Mouse (Mus musculus): ENCODE data around the gene Rufy1. TPM values are rescaled to one million over a fixed set of nuclear protein-coding genes. Genes with fewer than 3 reads are reported as not detected.
A peak's percentile ranks its signal among the peaks of the same experiment; 100 is the strongest.

Gene Rufy1
- polyA plus RNA-seq, 1 experiment, result 19.5 TPM

- H3K27ac ChIP-seq (replicated peaks; ENCODE audit: low read depth, low read length), result no peak overlapping the region
These were observed 71.7 kb downstream of the Rufy1 start for GRCm38 (mm10) chr11:50358950-50359861.

GRCm38 (mm10) chr11:50355395-50355794 lies 75.5 kb downstream of the Rufy1 start:
- Histone ChIP-seq H3K4me3 (ENCODE audit: insufficient read depth, low read depth, low read length) (no peak overlapping the region), H3K4me1 (ENCODE audit: control insufficient read depth, insufficient read depth, insufficient read length, low read length) (peaks cover 2% of the 10 kb centered on the region; the same call in 1 of the 2 replicates), H3K27ac (replicated peaks; ENCODE audit: low read depth, low read length) (no peak overlapping the region)

More at GRCm38 (mm10) chr11:50358950-50359861, 71.7 kb downstream of the Rufy1 start:
- H3K4me3 ChIP-seq (ENCODE audit: insufficient read depth, low read depth, low read length), result peak overlapping the region; percentile 80
- H3K4me1 ChIP-seq (ENCODE audit: control insufficient read depth, insufficient read depth, insufficient read length, low read length), result peaks cover 2% of the 10 kb centered on the region; the same call in 1 of the 2 replicates

DNA sequence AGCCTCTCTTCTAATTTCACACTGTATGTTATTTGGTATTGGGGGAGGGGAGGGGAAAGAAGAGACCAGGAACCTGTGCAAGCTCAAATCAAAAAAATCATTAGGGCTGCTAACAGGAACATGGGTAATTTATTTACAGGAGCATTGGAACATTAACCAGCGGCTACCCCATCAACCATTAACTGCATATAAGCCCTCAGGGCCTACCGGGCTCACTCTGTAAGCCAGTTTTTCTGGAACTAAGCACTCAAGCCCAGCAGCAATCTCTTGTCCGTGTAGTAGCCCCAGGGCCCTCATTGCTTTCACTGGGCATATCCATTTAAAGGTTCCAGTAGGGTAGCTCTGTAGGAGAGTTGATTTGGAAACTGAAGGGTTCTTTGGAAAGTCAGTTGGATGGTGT lies 76.1 kb downstream of the Rufy1 start:
- Histone ChIP-seq H3K27ac (replicated peaks; ENCODE audit: low read depth, low read length) (no peak overlapping the region), H3K4me3 (ENCODE audit: insufficient read depth, low read depth, low read length) (no peak overlapping the region), H3K4me1 (ENCODE audit: control insufficient read depth, insufficient read depth, insufficient read length, low read length) (peaks cover 2% of the 10 kb centered on the region; the same call in 1 of the 2 replicates)

GRCm38 (mm10) chr11:50354162-50354561 lies 76.8 kb downstream of the Rufy1 start, which contains the start of gene Cby3:
TSS of gene Cby3 (plus strand) at chr11:50354462.
- Histone ChIP-seq H3K27ac (replicated peaks; ENCODE audit: low read depth, low read length) (no peak within 1 kb of the TSS), H3K4me3 (ENCODE audit: insufficient read depth, low read depth, low read length) (no peak within 1 kb of the TSS), H3K4me1 (ENCODE audit: control insufficient read depth, insufficient read depth, insufficient read length, low read length) (peaks cover 2% of the 10 kb centered on the region; the same call in 1 of the 2 replicates)

GRCm38 (mm10) chr11:50352177-50352576 lies 78.7 kb downstream of the Rufy1 start:
- Histone ChIP-seq H3K4me1 (ENCODE audit: control insufficient read depth, insufficient read depth, insufficient read length, low read length) (no peaks in the 10 kb centered on the region), H3K4me3 (ENCODE audit: insufficient read depth, low read depth, low read length) (no peak overlapping the region), H3K27ac (replicated peaks; ENCODE audit: low read depth, low read length) (no peak overlapping the region)

DNA sequence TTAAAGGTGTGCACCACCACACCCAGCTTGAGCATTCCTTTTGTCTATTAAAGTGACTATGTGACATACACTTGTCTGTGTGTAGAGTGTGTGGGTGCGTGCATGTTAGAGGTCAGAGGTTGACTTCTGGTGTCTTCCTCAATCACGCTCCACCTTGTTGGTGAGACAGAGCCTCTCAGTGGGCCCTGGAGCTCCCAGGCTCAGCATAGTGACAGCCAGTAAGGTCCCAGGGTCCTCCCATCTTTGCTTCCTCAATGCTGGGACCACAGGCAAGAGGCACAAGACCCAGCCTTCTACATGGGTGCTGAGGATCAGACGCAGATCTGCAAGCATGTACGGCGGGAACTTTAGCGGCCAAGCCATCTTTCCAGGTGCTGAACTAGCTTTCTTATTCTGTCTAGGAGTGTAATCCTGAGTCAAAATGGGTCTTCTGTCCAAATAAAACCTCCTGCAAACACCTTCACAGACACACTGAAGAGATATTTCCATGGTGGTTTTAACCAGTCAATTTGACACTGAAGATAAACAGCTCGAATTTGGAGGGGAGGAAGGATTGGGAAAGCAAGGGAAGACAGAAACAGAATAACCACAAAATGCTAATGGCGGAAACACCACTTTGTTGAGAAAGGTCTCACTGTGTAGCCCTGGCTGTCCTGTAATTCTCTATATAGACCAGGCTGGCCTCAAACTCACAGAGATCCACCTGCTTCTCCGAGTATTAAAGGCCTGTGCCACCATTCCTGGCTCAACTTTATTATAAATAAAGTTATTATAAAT lies 84.5 kb downstream of the Rufy1 start:
- Histone ChIP-seq H3K4me3 (ENCODE audit: insufficient read depth, low read depth, low read length) (no peak overlapping the region), H3K4me1 (ENCODE audit: control insufficient read depth, insufficient read depth, insufficient read length, low read length) (no peaks in the 10 kb centered on the region), H3K27ac (replicated peaks; ENCODE audit: low read depth, low read length) (no peak overlapping the region)

GRCm38 (mm10) chr11:50345486-50345885 lies 85.4 kb downstream of the Rufy1 start:
- Histone ChIP-seq H3K4me3 (ENCODE audit: insufficient read depth, low read depth, low read length) (no peak overlapping the region), H3K27ac (replicated peaks; ENCODE audit: low read depth, low read length) (no peak overlapping the region), H3K4me1 (ENCODE audit: control insufficient read depth, insufficient read depth, insufficient read length, low read length) (no peaks in the 10 kb centered on the region)

Other genes with a start within 250 kb of the Rufy1 start
- 216 and 235 TPM in 2 replicates for gene Sqstm1, start 220.3 kb downstream of the Rufy1 start, polyA plus RNA-seq (2012; ENCODE audit: insufficient read depth, insufficient read length, missing spikeins)
- 57.6 and 60.6 TPM in 2 replicates for gene Mgat4b, start 220.2 kb downstream of the Rufy1 start, polyA plus RNA-seq (2012; ENCODE audit: insufficient read depth, insufficient read length, missing spikeins)
- 27.5 and 45.3 TPM in 2 replicates for gene Ltc4s, start 192.5 kb downstream of the Rufy1 start, polyA plus RNA-seq (2012; ENCODE audit: insufficient read depth, insufficient read length, missing spikeins)
- gene Maml1, start 138.8 kb downstream of the Rufy1 start, polyA plus RNA-seq (2012; ENCODE audit: insufficient read depth, insufficient read length, missing spikeins), result 3.9 and 5.5 TPM in 2 replicates
- 149 and 159 TPM in 2 replicates for gene Canx, start 105.5 kb downstream of the Rufy1 start, polyA plus RNA-seq (2012; ENCODE audit: insufficient read depth, insufficient read length, missing spikeins)
- not detected in 2 replicates for gene Cby3, start 76.7 kb downstream of the Rufy1 start, polyA plus RNA-seq (2012; ENCODE audit: insufficient read depth, insufficient read length, missing spikeins)
- gene Hnrnph1, start 54.1 kb downstream of the Rufy1 start, polyA plus RNA-seq (2012; ENCODE audit: insufficient read depth, insufficient read length, missing spikeins), result 115 and 183 TPM in 2 replicates
- 5.2 and 6.1 TPM in 2 replicates for gene Adamts2, start 171.0 kb upstream of the Rufy1 start, polyA plus RNA-seq (2012; ENCODE audit: insufficient read depth, insufficient read length, missing spikeins)

Measured in brown adipose tissue, adult 24 weeks (tissue).